Mouse (Mus musculus) left cerebral cortex, adult 2 months (tissue): Measurements from ENCODE around the gene Cyp2d22. TPM values are rescaled to one million over a fixed set of nuclear protein-coding genes. Genes with fewer than 3 reads are reported as not detected.

Experiments
- DNase-seq, 2 experiments: peaks; one replicate each; pipeline ENCODE4 v3.0.0; 2021 to 2022; ENCODE audit warnings: low spot score in 2 of 2, mixed read lengths in 1 of 2; ENCODE audit errors: extremely low spot score in 1 of 2
- H3K27ac ChIP-seq: fragments of 200-600 bp; 2 replicates; pipeline ENCODE4 v1.8.1; 2022
- H3K4me3 ChIP-seq: fragments of 200-600 bp; 2 replicates; pipeline ENCODE4 v1.8.1; 2022
- CTCF ChIP-seq: fragments of 200-600 bp; IDR thresholded peaks from 2 replicates; pipeline ENCODE4 v1.8.1; 2022; ENCODE audit warnings: antibody characterized with exemption, mild to moderate bottlenecking, moderate library complexity
- intact Hi-C: fragments of 180-260 bp; cut with DNase I; formaldehyde crosslinking; loops from one replicate; pipeline ENCODE4 v1.15.1; 2025
- long read RNA-seq, 2 experiments: library from polyadenylated mRNA; stranded (forward); transcript quantifications; one replicate each; pipeline ENCODE4 v2.0.0; 2021; ENCODE audit warnings: borderline mapping rate in 2 of 2
- total RNA-seq, 2 experiments: library from RNA; stranded (reverse); gene quantifications; 2 replicates each; pipeline ENCODE4 v1.2.3; 2021

Gene Cyp2d22
- 10 to 100 TPM; 30.6 to 37.2 TPM for total RNA-seq
- long read RNA-seq, experiment 1, partial matches to known transcripts: 6 of 28 reads
- long read RNA-seq, experiment 1, other reads (novel, unspliced or antisense): 21 of 28 reads
- long read RNA-seq, experiment 2, partial matches to known transcripts: 5 of 30 reads
- long read RNA-seq, experiment 2, other reads (novel, unspliced or antisense): 23 of 30 reads

DNA sequence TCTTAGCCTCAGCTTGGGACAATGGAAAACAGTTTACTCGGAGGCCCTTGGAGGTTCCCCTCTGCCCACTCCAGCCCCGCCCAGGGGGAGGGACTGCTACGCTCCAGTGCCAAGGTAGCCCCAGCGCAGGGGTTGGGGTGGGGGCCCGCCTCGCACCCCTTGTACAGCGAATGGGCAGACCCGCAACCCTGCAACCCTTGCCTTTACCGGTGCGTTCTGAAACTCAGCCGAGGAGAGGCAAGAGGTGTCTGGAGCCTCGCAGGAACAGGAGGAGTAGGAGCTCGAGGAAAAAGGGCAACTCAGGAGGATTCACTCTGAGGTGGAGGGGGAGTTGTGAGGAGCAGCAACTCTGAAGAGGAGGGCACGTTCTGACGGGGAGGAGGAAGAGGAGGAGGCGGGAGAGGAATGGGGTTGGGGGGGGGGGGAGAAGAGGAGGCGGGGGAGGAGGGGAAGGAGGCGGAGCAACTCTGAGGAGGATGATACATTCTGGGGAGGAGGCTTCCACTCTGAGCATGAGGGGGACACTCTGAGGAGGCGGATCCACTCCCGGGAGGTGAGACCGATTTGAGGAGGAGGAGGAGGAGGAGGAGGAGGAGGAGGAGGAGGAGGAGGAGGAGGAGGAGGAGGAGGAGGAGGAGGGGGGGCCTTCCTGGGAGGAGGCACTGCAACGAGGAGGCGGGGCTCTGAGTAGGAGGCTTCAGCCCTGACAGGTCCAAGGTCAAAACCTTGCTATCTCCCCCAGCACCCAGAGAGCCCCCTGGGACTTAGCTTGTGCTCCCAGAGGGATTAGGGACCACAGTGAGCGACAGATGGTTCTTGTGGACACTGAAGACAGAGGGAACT, at the start of gene Cyp2d22:
Gene Cyp2d22, minus strand, starts transcription at position 390 of the 843 bp plus-strand sequence.
- no peak for DNase-seq
- Histone ChIP-seq H3K27ac (peak within 1 kb of the TSS; percentile 90), H3K4me3 (peak within 1 kb of the TSS; percentile 53)
- intact Hi-C loops: loop anchor here (2.0 kb wide), 2 partner anchors 25 to 37 kb away; partner anchors contain the start of gene Ndufa6
- no peak for TF ChIP-seq CTCF

DNA sequence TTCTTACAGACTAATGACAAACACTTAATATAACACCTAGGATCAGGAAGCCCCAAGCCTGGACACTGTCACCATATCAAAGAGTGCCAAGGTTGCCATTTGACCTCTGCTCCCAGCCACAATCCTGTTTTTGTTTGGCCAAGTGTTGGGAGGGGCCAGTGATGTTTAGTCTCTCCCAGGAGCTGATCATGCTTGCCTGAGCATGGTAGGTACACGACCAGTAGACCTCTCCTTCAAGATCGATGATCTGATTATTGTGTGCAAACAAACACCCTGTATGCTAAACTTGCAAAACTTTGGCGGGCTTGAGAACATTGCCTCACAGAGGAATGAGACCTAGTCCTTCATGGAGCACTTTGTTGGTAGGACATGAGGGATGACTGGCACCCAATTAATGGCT, 43.4 kb upstream of the Cyp2d22 start:
- intact Hi-C loops: no loop called here
- no peak for TF ChIP-seq CTCF
- Histone ChIP-seq H3K4me3 (no peak overlapping the region), H3K27ac (no peak overlapping the region)
- DNase-seq: no peak

DNA sequence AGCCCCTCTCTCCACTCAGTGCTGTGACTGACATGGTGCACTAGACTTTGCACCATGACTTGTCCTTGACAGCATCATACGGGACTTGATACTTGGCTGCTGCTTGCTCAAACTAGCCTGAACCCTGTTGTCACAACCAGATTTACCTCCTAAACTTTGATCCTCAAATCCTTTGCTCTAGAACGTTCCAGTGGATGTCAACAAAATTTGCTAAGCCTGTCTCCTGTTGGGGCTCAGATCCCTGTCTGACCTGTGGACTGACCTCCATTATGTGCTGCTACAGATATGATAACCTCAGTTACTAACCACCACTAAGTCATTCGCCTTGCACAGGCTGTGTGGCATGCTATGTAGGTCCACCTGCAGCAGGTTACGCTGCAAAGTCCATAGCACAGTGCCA, 42.9 kb upstream of the Cyp2d22 start:
- intact Hi-C loops: no loop called here
- TF ChIP-seq CTCF: no peak
- DNase-seq: no peak
- Histone ChIP-seq H3K4me3 (no peak overlapping the region), H3K27ac (no peak overlapping the region)

DNA sequence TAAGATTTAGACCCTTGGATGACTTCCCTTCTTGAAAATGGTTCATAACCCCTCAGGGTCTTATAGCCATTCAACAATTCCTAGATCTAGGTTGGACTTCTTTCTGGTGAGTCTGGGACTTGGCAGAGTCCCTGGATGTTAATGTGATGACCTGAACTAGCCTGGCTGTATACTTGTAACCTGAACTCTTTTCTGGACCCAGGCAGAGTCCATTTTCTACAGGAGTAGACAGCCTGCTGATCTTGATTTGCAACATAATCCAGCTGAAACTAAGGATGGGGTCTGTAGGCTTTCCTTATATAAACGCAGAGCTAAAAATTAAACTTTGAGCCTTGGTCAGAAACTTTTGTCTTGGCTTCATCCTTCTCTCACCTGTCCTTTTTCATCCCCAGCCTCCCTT, 38.6 kb upstream of the Cyp2d22 start:
- TF ChIP-seq CTCF: no peak
- intact Hi-C loops: loop anchor here (10.0 kb wide), 1 partner anchor 124 kb away; the partner anchor contains the start of gene Wbp2nl
- H3K4me3 ChIP-seq: no peak overlapping the region
- no peak for DNase-seq
- H3K27ac ChIP-seq: no peak overlapping the region

DNA sequence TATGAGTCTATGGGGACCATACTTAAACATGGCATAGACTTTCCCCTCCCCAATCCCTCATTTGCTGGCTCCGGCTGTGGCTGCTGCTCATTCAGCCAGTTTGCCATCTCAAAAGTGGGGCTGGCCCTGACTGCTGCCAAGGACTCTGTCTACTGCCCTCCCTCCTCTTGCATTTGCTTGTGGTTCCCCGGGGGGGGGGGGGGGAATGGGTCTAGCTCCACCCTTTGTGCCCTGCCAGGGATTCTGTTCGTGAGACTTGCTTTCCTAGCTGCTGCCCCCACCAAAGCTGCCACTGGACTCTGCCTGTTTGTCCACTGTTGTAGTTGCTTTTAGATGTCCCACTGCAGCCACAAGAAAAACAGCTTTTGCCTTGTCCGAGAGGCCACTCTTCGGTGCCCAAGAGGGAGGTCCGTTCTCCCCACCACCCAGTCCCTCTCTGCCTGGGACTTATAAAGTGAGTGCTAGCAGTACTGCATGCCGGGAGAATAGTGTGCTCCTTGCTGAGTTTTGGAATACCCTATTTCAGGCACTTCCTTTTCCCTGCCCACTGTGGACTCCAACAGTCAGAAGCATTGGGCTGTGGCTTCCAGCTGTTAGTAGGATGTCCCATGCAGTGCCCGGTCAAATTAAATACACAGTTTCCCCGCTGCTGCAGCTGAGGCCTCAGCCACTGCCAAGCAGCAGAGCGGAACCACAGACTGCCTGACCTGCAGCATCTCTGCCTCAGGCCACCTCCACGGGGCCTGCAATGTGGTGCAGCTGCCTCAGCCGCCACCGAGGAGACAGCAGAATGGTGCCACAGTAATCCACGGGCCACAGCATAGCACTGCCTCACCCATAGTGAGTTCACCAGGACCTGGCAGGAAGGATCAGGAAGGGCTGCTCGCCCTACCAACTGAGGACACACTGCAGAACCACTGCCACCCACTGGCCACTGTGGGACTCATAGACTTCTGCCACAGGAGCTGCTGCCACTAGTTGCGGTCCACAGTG, 37.0 kb upstream of the Cyp2d22 start:
- Histone ChIP-seq H3K4me3 (peak overlapping the region; percentile 24; the same call in 1 of the 2 replicates), H3K27ac (peak overlapping the region; percentile 74)
- intact Hi-C loops: loop anchor here (1.0 to 10.0 kb wide), 4 partner anchors 36 to 150 kb away; partner anchors contain the start of genes Cyp2d22, Ndufa6 and Wbp2nl
- DNase-seq: peak; percentile 71 to 79
- peak; percentile 81 for TF ChIP-seq CTCF

DNA sequence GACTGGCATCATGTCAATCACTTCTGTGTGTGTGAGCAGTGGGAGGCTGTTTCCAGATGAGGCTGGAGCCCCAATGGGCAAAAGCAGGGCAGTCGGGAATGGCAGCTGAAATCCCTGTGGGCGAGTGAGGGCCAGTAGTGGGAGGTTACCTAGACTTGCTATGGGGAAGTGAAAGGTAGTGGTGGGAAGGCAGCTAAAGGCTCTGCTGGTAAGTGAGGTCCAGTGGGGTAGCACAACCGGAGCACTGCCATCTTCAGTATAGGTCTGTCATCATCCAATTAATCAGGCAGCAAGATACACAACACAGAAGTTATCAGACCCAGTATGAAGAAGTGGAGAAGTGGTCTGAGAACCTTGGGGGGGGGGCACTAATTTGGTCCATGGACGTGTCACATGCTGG, 27.5 kb upstream of the Cyp2d22 start:
- TF ChIP-seq CTCF: no peak
- no peak for DNase-seq
- intact Hi-C loops: no loop called here

DNA sequence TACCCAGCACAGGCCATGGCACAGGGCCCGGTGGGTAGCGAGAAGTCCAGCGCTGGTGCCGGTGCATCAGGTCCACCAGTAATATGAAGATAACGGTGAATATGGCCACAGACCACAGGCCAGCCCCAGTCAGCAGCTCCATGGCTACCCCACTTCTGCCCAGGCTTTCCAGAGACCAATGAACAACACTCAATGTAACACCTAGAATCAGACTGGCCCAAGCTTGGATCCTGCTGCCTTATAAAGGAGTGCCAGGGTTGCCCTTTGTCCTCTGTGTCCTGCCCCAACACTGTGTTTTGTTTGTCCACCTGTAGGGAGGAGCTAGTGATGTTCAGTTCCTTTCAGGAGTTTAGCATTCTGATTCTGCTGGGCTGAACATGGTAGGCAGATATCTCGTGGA, 26.9 kb upstream of the Cyp2d22 start, which contains the start of gene Cyp2d10:
Gene Cyp2d10, minus strand, starts transcription at position 215 of the 400 bp plus-strand sequence.
- TF ChIP-seq CTCF: no peak
- intact Hi-C loops: no loop called here
- Histone ChIP-seq H3K4me3 (no peak within 1 kb of the TSS), H3K27ac (no peak within 1 kb of the TSS)
- DNase-seq: no peak

More for the DNA sequence above, 27.5 kb upstream of the Cyp2d22 start:
- Histone ChIP-seq H3K27ac (no peak overlapping the region), H3K4me3 (no peak overlapping the region)

DNA sequence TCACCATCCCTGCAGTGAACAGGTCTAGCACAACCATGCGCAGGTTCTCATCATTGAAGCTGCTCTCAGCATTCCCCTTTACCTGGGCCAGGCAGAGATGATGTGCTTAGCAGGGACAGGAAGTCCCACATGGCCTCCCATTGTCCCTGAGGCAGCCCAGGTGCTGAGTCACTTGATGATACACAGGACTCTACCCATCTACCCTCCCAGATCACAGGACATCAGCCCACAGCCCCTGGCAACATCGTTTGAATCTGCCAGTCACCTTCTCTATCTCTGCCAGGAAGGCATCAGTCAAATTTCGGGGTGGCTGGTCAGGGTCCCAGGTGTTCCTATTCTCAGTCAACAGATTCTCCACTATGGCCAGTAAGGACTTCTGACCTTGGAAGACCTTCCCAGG, 24.1 kb upstream of the Cyp2d22 start:
- Histone ChIP-seq H3K4me3 (no peak overlapping the region), H3K27ac (no peak overlapping the region)
- TF ChIP-seq CTCF: no peak
- intact Hi-C loops: no loop called here
- no peak for DNase-seq

DNA sequence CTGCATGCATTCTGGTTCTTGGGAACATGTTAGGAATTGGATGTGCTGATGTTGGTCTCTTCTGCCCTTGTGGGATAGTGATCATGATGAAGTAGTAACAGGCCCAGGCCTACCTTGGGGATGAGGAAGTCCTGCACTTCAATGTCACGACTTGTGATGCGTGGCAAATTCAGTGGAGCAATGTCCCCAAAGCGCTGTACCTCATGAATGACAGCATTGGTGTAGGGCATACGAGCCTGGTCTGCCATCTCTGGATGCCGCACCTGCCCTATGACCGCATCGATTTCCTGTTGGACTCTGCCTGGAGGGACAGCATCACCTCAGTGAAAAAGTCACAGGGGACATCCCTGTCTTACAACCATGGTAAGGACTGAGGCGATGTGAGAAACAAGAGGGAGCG, 23.5 kb upstream of the Cyp2d22 start:
- H3K27ac ChIP-seq: no peak overlapping the region
- TF ChIP-seq CTCF: no peak
- no peak overlapping the region for H3K4me3 ChIP-seq
- intact Hi-C loops: no loop called here
- no peak for DNase-seq

DNA sequence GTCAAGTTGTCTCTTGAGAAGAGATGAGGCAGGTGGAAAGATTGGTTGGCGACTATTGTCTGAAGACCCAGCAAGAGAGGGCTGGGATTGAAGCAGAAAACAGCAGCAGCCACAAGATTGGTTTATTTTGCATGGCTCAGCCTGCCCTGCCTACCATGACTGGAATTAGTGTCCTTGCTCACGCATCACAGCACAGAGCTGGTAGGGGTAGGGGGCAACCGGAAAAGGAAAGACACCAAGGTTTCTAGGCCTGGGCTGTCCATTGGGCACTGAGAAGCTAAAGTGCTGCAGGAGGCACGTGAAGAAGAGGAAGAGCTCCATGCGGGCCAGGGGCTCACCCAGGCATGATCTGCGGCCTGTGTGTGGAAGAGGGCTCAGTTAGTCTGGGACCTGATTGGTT, 22.7 kb upstream of the Cyp2d22 start:
- no peak for TF ChIP-seq CTCF
- intact Hi-C loops: no loop called here
- Histone ChIP-seq H3K27ac (no peak overlapping the region), H3K4me3 (no peak overlapping the region)
- no peak for DNase-seq

DNA sequence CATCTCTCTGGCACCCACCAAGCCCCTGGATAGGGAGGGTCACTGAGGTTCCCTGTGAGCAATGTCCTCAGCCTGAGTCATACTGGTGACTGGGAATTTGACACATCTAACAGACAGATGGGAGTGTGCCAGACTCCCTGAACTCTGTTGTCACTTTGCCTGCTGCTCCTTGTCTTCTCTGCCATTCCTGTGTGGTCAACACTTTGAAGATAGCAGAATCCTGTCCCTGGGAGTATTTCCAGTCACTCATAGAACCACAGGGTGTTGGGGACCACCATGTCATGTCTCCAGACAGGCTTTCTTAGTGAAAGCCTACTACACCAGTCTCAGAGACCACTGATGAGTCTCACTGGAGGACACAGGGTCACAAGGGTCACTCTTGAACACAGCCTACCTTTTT, 22.0 kb upstream of the Cyp2d22 start:
- Histone ChIP-seq H3K27ac (no peak overlapping the region), H3K4me3 (no peak overlapping the region)
- intact Hi-C loops: no loop called here
- TF ChIP-seq CTCF: no peak
- no peak for DNase-seq
